Mouse (Mus musculus) MEL (cell line): ENCODE results near the gene Hist1h1c. TPM values are rescaled to one million over a fixed set of nuclear protein-coding genes. Genes with fewer than 3 reads are reported as not detected.

ENCODE experiments used
- DNase-seq: peaks from one replicate; pipeline ENCODE4 v3.0.0; 2011; ENCODE audit warnings: low read depth, low spot score
- H3K27ac ChIP-seq: 2 replicates; pipeline ENCODE4 v1.5.1; 2012; ENCODE audit warnings: low read depth, mild to moderate bottlenecking, control low read depth, low read length, moderate library complexity; ENCODE audit not compliant: control insufficient read depth
- H3K27me3 ChIP-seq, 2 experiments: fragments of 150-350 bp in 1 of 2; sonication (generic) in 1 of 2; 2 replicates each; pipeline ENCODE4 v1.6.1; 2012; ENCODE audit warnings: low read length in 2 of 2, mild to moderate bottlenecking in 2 of 2, improper control_type of control experiment in 1 of 2, moderate library complexity in 1 of 2; ENCODE audit not compliant: insufficient read depth in 2 of 2, control insufficient read depth in 1 of 2
- H3K36me3 ChIP-seq, 2 experiments: 2 replicates each; pipeline ENCODE4 v1.6.1; 2012 to 2014; ENCODE audit warnings: low read length in 2 of 2, improper control_type of control experiment in 1 of 2, inconsistent platforms in 1 of 2, mild to moderate bottlenecking in 1 of 2; ENCODE audit not compliant: insufficient read depth in 2 of 2, control insufficient read depth in 1 of 2
- H3K4me1 ChIP-seq, 2 experiments: fragments of 150-350 bp in 1 of 2; sonication (generic) in 1 of 2; 2 replicates each; pipeline ENCODE4 v1.6.1; 2012; ENCODE audit warnings: low read length in 2 of 2, improper control_type of control experiment in 1 of 2, mild to moderate bottlenecking in 1 of 2; ENCODE audit not compliant: insufficient read depth in 2 of 2, control insufficient read depth in 1 of 2
- H3K4me3 ChIP-seq, 2 experiments: fragments of 150-350 bp in 1 of 2; sonication (generic) in 1 of 2; 2 replicates each; pipeline ENCODE4 v1.5.1; 2012; ENCODE audit warnings: low read depth in 2 of 2, low read length in 2 of 2, mild to moderate bottlenecking in 2 of 2, moderate library complexity in 2 of 2, control low read depth in 1 of 2, improper control_type of control experiment in 1 of 2; ENCODE audit not compliant: control insufficient read depth in 1 of 2, insufficient read depth in 1 of 2
- H3K79me2 ChIP-seq: 2 replicates; pipeline ENCODE4 v1.6.1; 2012; ENCODE audit warnings: mild to moderate bottlenecking, low read length, moderate library complexity; ENCODE audit not compliant: control insufficient read depth, poor library complexity, insufficient read depth
- H3K9ac ChIP-seq: 2 replicates; pipeline ENCODE4 v1.6.1; 2012; ENCODE audit warnings: low read depth, mild to moderate bottlenecking, control low read depth, low read length, moderate library complexity; ENCODE audit not compliant: control insufficient read depth, poor library complexity, severe bottlenecking
- H3K9me3 ChIP-seq: fragments of 150-350 bp; sonication (generic); replicated peaks from 2 replicates; pipeline ENCODE4 v1.6.1; 2012; ENCODE audit warnings: mild to moderate bottlenecking, low read length, improper control_type of control experiment, moderate library complexity; ENCODE audit not compliant: insufficient read depth
- CHD1 ChIP-seq: IDR thresholded peaks from 2 replicates; pipeline ENCODE4 v1.6.1; 2012; ENCODE audit warnings: low read depth, mild to moderate bottlenecking, inconsistent platforms, low read length, improper control_type of control experiment
- E2F4 ChIP-seq: IDR thresholded peaks from 2 replicates; pipeline ENCODE4 v1.6.1; 2011; ENCODE audit warnings: low read depth, low read length, improper control_type of control experiment, borderline replicate concordance
- ETS1 ChIP-seq: IDR thresholded peaks from 2 replicates; pipeline ENCODE4 v1.6.1; 2012; ENCODE audit warnings: low read depth, mild to moderate bottlenecking, inconsistent platforms, low read length, improper control_type of control experiment, moderate library complexity
- GABPA ChIP-seq: IDR thresholded peaks from 2 replicates; pipeline ENCODE4 v1.6.1; 2012; ENCODE audit warnings: low read depth, mild to moderate bottlenecking, inconsistent platforms, low read length, improper control_type of control experiment, moderate library complexity
- GATA1 ChIP-seq: IDR thresholded peaks from 2 replicates; pipeline ENCODE4 v1.6.1; 2011; ENCODE audit warnings: low read depth, low read length, improper control_type of control experiment
- HCFC1 ChIP-seq: IDR thresholded peaks from 2 replicates; pipeline ENCODE4 v1.6.1; 2012; ENCODE audit warnings: low read depth, mild to moderate bottlenecking, inconsistent platforms, low read length, improper control_type of control experiment, moderate library complexity
- JUND ChIP-seq: IDR thresholded peaks from 2 replicates; pipeline ENCODE4 v1.6.1; 2011; ENCODE audit warnings: low read depth, mild to moderate bottlenecking, improper control_type of control experiment, low read length
- KAT2A ChIP-seq: conservative IDR thresholded peaks from 2 replicates; pipeline ENCODE4 v1.6.1; 2012; ENCODE audit warnings: low read depth, low read length, improper control_type of control experiment, inconsistent platforms
- MAFK ChIP-seq: IDR thresholded peaks from 2 replicates; pipeline ENCODE4 v1.6.1; 2011; ENCODE audit warnings: low read depth, mild to moderate bottlenecking, low read length, improper control_type of control experiment, borderline replicate concordance
- MEF2A ChIP-seq: IDR thresholded peaks from 2 replicates; pipeline ENCODE4 v1.6.1; 2014; ENCODE audit warnings: low read depth, mild to moderate bottlenecking, inconsistent platforms, low read length, improper control_type of control experiment; ENCODE audit not compliant: poor library complexity, insufficient replicate concordance, severe bottlenecking; ENCODE audit errors: extremely low read depth
- MXI1 ChIP-seq: IDR thresholded peaks from 2 replicates; pipeline ENCODE4 v1.6.1; 2011; ENCODE audit warnings: mild to moderate bottlenecking, low read depth, low read length, improper control_type of control experiment
- NRF1 ChIP-seq: IDR thresholded peaks from 2 replicates; pipeline ENCODE4 v1.6.1; 2014; ENCODE audit warnings: low read depth, mild to moderate bottlenecking, inconsistent platforms, low read length, improper control_type of control experiment, moderate library complexity; ENCODE audit not compliant: poor library complexity, insufficient read depth, severe bottlenecking
- POLR2A ChIP-seq, 2 experiments: IDR thresholded peaks; 2 replicates each; pipeline ENCODE4 v1.6.1; 2011 to 2012; ENCODE audit warnings: low read length in 2 of 2, mild to moderate bottlenecking in 2 of 2, control low read depth in 1 of 2, improper control_type of control experiment in 1 of 2, low read depth in 1 of 2, moderate library complexity in 1 of 2; ENCODE audit not compliant: control insufficient read depth in 1 of 2, insufficient read depth in 1 of 2, poor library complexity in 1 of 2
- TBP ChIP-seq: IDR thresholded peaks from 2 replicates; pipeline ENCODE4 v1.8.0; 2011; ENCODE audit warnings: low read depth, low read length, improper control_type of control experiment
- TCF12 ChIP-seq: IDR thresholded peaks from 2 replicates; pipeline ENCODE4 v1.6.1; 2014; ENCODE audit warnings: low read depth, mild to moderate bottlenecking, inconsistent platforms, low read length, improper control_type of control experiment, moderate library complexity
- UBTF ChIP-seq: IDR thresholded peaks from 2 replicates; pipeline ENCODE4 v1.6.1; 2012; ENCODE audit warnings: low read depth, mild to moderate bottlenecking, inconsistent platforms, low read length, improper control_type of control experiment, moderate library complexity, borderline replicate concordance; ENCODE audit not compliant: insufficient read depth
- USF1 ChIP-seq: IDR thresholded peaks from 2 replicates; pipeline ENCODE4 v1.6.1; 2014; ENCODE audit warnings: low read depth, mild to moderate bottlenecking, inconsistent platforms, low read length, improper control_type of control experiment, moderate library complexity
- ZC3H11A ChIP-seq: IDR thresholded peaks from 2 replicates; pipeline ENCODE4 v1.6.1; 2012; ENCODE audit warnings: low read depth, mild to moderate bottlenecking, inconsistent platforms, low read length, improper control_type of control experiment
- ZNF384 ChIP-seq: IDR thresholded peaks from 2 replicates; pipeline ENCODE4 v1.6.1; 2012; ENCODE audit warnings: low read depth, mild to moderate bottlenecking, inconsistent platforms, low read length, improper control_type of control experiment
- polyA plus RNA-seq, 2 experiments: library from polyadenylated mRNA; stranded (reverse) in 1 of 2; unstranded in 1 of 2; fragments of >175 nt in 1 of 2; fragments of >200 nt in 1 of 2; gene quantifications; 2 replicates each; pipeline versions ENCODE4 v1.2.1 to v1.2.4; 2012; ENCODE audit warnings: low replicate concordance in 2 of 2, low read depth in 1 of 2; ENCODE audit not compliant: insufficient read length in 2 of 2, insufficient read depth in 1 of 2, missing spikeins in 1 of 2
- total RNA-seq: library from RNA; depleted of rRNA; stranded (reverse); fragments of 300-350 nt; gene quantifications from 2 replicates; pipeline ENCODE4 v1.2.3, GENCODE M21; 2012

The Hist1h1c gene
- total and polyA plus RNA-seq, 3 experiments: 3.8 to 348 TPM; not detected in 1

DNA sequence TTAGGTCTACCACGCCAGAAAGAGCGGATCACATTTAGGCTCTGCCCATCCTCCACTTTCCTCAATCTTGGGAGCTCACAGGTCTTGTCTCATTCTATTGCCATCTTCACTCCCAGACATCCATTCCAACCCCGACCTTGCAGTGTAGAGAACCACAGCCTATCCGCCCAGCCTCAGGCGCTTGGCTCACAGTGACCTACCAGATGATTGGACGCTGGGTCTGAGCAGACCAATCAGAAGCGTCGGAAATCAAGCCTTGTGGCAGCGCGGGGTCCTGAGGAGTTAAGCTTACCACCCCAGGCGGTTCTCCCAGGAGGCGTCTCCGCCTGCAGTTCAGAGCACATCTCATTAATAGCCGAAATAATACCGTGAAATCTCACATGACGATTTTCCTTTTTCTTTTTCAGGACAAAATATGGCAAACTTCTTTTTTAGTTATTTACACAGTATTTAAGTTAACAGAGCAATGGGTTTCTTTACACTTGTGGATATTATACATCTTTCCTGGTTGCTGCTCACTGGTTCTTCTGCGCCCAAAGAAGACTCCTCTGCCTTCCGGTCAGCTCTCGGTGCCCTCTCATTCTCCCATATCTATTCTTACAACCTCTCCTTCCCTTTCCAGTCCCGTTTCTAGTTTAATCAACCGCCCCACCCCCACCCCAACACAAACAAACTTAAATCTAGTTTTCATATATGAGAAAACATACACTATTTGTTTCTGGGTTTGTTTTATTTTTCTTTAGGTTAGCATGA lies 34.1 kb downstream of the Hist1h1c start:
- no peak for TF ChIP-seq TCF12
- no peak for TF ChIP-seq MAFK
- TF ChIP-seq KAT2A: no peak
- no peak for TF ChIP-seq JUND
- no peak for TF ChIP-seq ZNF384
- TF ChIP-seq MXI1: no peak
- no peak for TF ChIP-seq ZC3H11A
- TF ChIP-seq UBTF: no peak
- no peak for TF ChIP-seq GABPA
- TF ChIP-seq E2F4: no peak
- no peak for TF ChIP-seq HCFC1
- no peak for TF ChIP-seq USF1
- TF ChIP-seq ETS1: no peak
- no peak for TF ChIP-seq TBP
- TF ChIP-seq CHD1: no peak
- no peak for TF ChIP-seq MEF2A
- no peak for TF ChIP-seq GATA1
- no peak for TF ChIP-seq POLR2A (IDR thresholded peaks at IDR 0.05; ENCODE audit: control insufficient read depth in 1 of 2, insufficient read depth in 1 of 2, low read depth in 1 of 2, low read length in 2 of 2, poor library complexity in 1 of 2)
- Histone ChIP-seq H3K4me1 (peaks cover 6 to 9% of the 10 kb centered on the region in 2 experiments), H3K27ac (no peak overlapping the region), H3K9ac (no peak overlapping the region), H3K4me3 (no peak overlapping the region), H3K36me3 (peaks cover 0 to 13% of the 10 kb centered on the region in 2 experiments; a peak in 2 of 4 replicates), H3K9me3 (no peaks in the 10 kb centered on the region), H3K79me2 (no peaks in the 10 kb centered on the region), H3K27me3 (no peaks in the 10 kb centered on the region)
- DNase-seq: no peak

DNA sequence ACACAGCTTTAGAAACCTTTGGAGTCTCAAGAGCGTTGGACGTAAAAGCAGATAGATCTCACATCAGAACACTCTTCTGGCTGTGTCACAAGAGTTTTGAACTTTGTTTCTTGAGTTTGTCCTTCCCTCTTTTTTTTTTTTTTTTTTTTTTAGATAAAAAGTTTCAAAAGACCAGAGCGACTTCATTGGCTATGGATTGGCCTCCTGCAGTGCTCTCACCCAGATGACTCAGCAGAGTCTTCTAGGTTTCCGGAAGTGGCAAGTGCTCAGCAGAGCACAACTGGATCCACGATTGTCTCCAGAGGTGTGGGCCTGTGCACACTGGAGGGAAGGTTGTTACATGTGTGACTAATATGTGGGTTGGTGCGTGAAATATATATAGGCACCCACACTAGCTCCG lies 39.7 kb downstream of the Hist1h1c start:
- TF ChIP-seq NRF1 (no peak), ZNF384 (peak; percentile 43; the same call in 1 of the 2 replicates)
- Histone ChIP-seq H3K27me3 (no peaks in the 10 kb centered on the region; a peak in 1 of 4 replicates), H3K4me3 (no peak overlapping the region), H3K27ac (no peak overlapping the region), H3K79me2 (no peaks in the 10 kb centered on the region), H3K9me3 (no peaks in the 10 kb centered on the region), H3K9ac (no peak overlapping the region), H3K4me1 (peaks cover 0 to 9% of the 10 kb centered on the region in 2 experiments; a peak in 1 of 4 replicates), H3K36me3 (peaks cover 0 to 2% of the 10 kb centered on the region in 2 experiments; a peak in 2 of 4 replicates)
- DNase-seq: peak; percentile 41
